ENCODE assay signal across 7 mouse cellular contexts in genomic region chr11:76253145-76253917, GRCm38 (mm10). TPM values are rescaled to one million over a fixed set of nuclear protein-coding genes. Genes with fewer than 3 reads are reported as not detected.
A peak's percentile ranks its signal among the peaks of the same experiment; 100 is the strongest.
DNase-seq lines count a peak whose midpoint lies in the region; ATAC-seq and TF ChIP-seq lines count a peak whose summit lies in the region.

No protein-coding gene starts in this region.

- no peak overlapping the region for H3K9ac ChIP-seq in intestine, embryonic 14.5 days (ENCODE audit: low read length)
- H3K9ac ChIP-seq in midbrain, embryonic 11.5 days (ENCODE audit: low read length) = peak overlapping the region; percentile 5; the same call in 1 of the 2 replicates

- no peaks in the 10 kb centered on the region for H3K27me3 ChIP-seq in intestine, embryonic 14.5 days (replicated peaks; ENCODE audit: control insufficient read depth, insufficient read depth, low read length)
- H3K27me3 ChIP-seq in midbrain, embryonic 11.5 days (ENCODE audit: control insufficient read depth, insufficient read depth, low read length) = no peaks in the 10 kb centered on the region

- intact Hi-C loops in left cerebral cortex, postnatal 10 days (cut with DNase I) = loop anchor here (2.0 kb wide), 1 partner anchor 145 kb away; the partner anchor contains the start of gene Nxn

- no peaks in the 10 kb centered on the region for H3K9me3 ChIP-seq in intestine, embryonic 14.5 days (ENCODE audit: control insufficient read depth, low read length)
- H3K9me3 ChIP-seq in midbrain, embryonic 11.5 days (ENCODE audit: control insufficient read depth, low read length) = no peaks in the 10 kb centered on the region

- peaks cover 35% of the 10 kb centered on the region for H3K36me3 ChIP-seq in intestine, embryonic 14.5 days (ENCODE audit: control insufficient read depth, insufficient read depth, low read length)
- peaks cover 3% of the 10 kb centered on the region; the same call in 1 of the 2 replicates for H3K36me3 ChIP-seq in midbrain, embryonic 11.5 days (ENCODE audit: control insufficient read depth, insufficient read depth, low read length)

- no peak overlapping the region for H3K4me3 ChIP-seq in cortical plate, adult 2 months (ENCODE audit: insufficient read depth, low read length)
- no peak overlapping the region for H3K4me3 ChIP-seq in intestine, embryonic 14.5 days (ENCODE audit: low read depth, low read length)
- no peak overlapping the region for H3K4me3 ChIP-seq in midbrain, embryonic 11.5 days (ENCODE audit: low read depth, low read length)

- H3K4me1 ChIP-seq in cortical plate, adult 2 months (ENCODE audit: control insufficient read depth, insufficient read depth, low read length) = peaks cover 2% of the 10 kb centered on the region
- H3K4me1 ChIP-seq in intestine, embryonic 14.5 days (replicated peaks; ENCODE audit: control insufficient read depth, insufficient read depth, low read length) = no peaks in the 10 kb centered on the region
- H3K4me1 ChIP-seq in midbrain, embryonic 11.5 days (ENCODE audit: control insufficient read depth, insufficient read depth, low read length) = peaks cover 7% of the 10 kb centered on the region

- peak; percentile 89 for TF ChIP-seq CTCF in cortical plate, adult 2 months (IDR thresholded peaks at IDR 0.05; ENCODE audit: extremely low read depth, insufficient read depth, low read length)

- no peak overlapping the region for H3K27ac ChIP-seq in cortical plate, adult 2 months (ENCODE audit: insufficient read depth, low read length)
- H3K27ac ChIP-seq in intestine, embryonic 14.5 days (ENCODE audit: low read depth) = peak overlapping the region; percentile 36; the same call in 1 of the 2 replicates
- peak overlapping the region; percentile 44 for H3K27ac ChIP-seq in midbrain, embryonic 11.5 days (ENCODE audit: low read depth, low read length)

- WGBS in intestine, embryonic 14.5 days = 52% methylated on average over 5 of the region's 5 CpGs
- 52% methylated on average over 5 of the region's 5 CpGs for WGBS in midbrain, embryonic 11.5 days

- ATAC-seq in activated CD4-positive, CD25-positive, alpha-beta regulatory T cell, adult 4 months = peak; percentile 90
- peak; percentile 78; the same call in 1 of the 2 replicates for ATAC-seq in intestine, embryonic 14.5 days (replicated peaks; ENCODE audit: low FRiP score, low TSS enrichment, low read depth)
- peak; percentile 76 for ATAC-seq in midbrain, embryonic 11.5 days (ENCODE audit: low FRiP score)

- DNase-seq in gastrocnemius, postnatal 10 days = peak; percentile 88
- DNase-seq in intestine, embryonic 14.5 days (ENCODE audit: low spot score) = peak; percentile 97
- DNase-seq in left cerebral cortex, postnatal 10 days (ENCODE audit: extremely low spot score in 1 of 2, low spot score in 2 of 2) = peak; percentile 78 to 86
- DNase-seq in midbrain, embryonic 11.5 days (ENCODE audit: low spot score, missing footprints) = peak; percentile 98
- DNase-seq in right cerebral cortex, postnatal 36 days (ENCODE audit: low spot score in 2 of 2) = peak; percentile 67 to 77

- no peak for TF ChIP-seq POLR2A in cortical plate, adult 2 months (IDR thresholded peaks at IDR 0.05; ENCODE audit: extremely low read depth, insufficient read depth, low read length)

- no peak overlapping the region for H3K4me2 ChIP-seq in intestine, embryonic 14.5 days (ENCODE audit: low read length)
- H3K4me2 ChIP-seq in midbrain, embryonic 11.5 days = no peak overlapping the region

RNA-seq across cellular contexts. Expression of gene Glod4, which starts 9.8 kb away (rescaled TPM):
- 10 to 100 TPM; 82.6 to 96.9 TPM for polyA plus RNA-seq in activated CD4-positive, CD25-positive, alpha-beta regulatory T cell, adult 4 months (2017; shearing (Covaris generic))
- 38.6 and 41.7 TPM in 2 replicates for polyA plus RNA-seq in cortical plate, adult 2 months (2012; rRNA removed)
- total RNA-seq in gastrocnemius, postnatal 10 days (2021) = 10 to 100 TPM; 34.3 to 46.2 TPM
- 147 and 161 TPM in 2 replicates for polyA plus RNA-seq in intestine, embryonic 14.5 days (2014; fragmentation: Nextera tagmentation; extraction: Ambion mirVana)
- 10 to 100 TPM; 47.9 to 53.8 TPM for total RNA-seq in left cerebral cortex, postnatal 10 days (2021)
- polyA plus RNA-seq in midbrain, embryonic 11.5 days (2014; fragmentation: Nextera tagmentation; extraction: Ambion mirVana) = 131 and 138 TPM in 2 replicates

RNA-seq across cellular contexts. Expression of gene Mrm3, which starts 9.8 kb away (rescaled TPM):
- polyA plus RNA-seq in activated CD4-positive, CD25-positive, alpha-beta regulatory T cell, adult 4 months (2017; shearing (Covaris generic)) = 10 to 100 TPM in 1 of 2 experiments, 1 to 10 TPM in 1; 9.3 to 14.0 TPM
- 15.0 and 17.0 TPM in 2 replicates for polyA plus RNA-seq in cortical plate, adult 2 months (2012; rRNA removed)
- 10 to 100 TPM; 12.8 to 13.2 TPM for total RNA-seq in gastrocnemius, postnatal 10 days (2021)
- 29.6 and 29.9 TPM in 2 replicates for polyA plus RNA-seq in intestine, embryonic 14.5 days (2014; fragmentation: Nextera tagmentation; extraction: Ambion mirVana)
- 10 to 100 TPM; 17.4 to 17.6 TPM for total RNA-seq in left cerebral cortex, postnatal 10 days (2021)
- polyA plus RNA-seq in midbrain, embryonic 11.5 days (2014; fragmentation: Nextera tagmentation; extraction: Ambion mirVana) = 19.5 and 20.1 TPM in 2 replicates

RNA-seq across cellular contexts. Expression of gene Gemin4, which starts 35.9 kb away (rescaled TPM):
- 10 to 100 TPM in 1 of 2 experiments, 1 to 10 TPM in 1; 7.0 to 13.4 TPM for polyA plus RNA-seq in activated CD4-positive, CD25-positive, alpha-beta regulatory T cell, adult 4 months (2017; shearing (Covaris generic))
- 5.8 and 6.6 TPM in 2 replicates for polyA plus RNA-seq in cortical plate, adult 2 months (2012; rRNA removed)
- total RNA-seq in gastrocnemius, postnatal 10 days (2021) = 1 to 10 TPM; 3.0 to 5.0 TPM
- polyA plus RNA-seq in intestine, embryonic 14.5 days (2014; fragmentation: Nextera tagmentation; extraction: Ambion mirVana) = 37.5 and 42.9 TPM in 2 replicates
- total RNA-seq in left cerebral cortex, postnatal 10 days (2021) = 10 to 100 TPM in 1 of 2 experiments, 1 to 10 TPM in 1; 6.9 to 10.4 TPM
- 31.1 and 42.8 TPM in 2 replicates for polyA plus RNA-seq in midbrain, embryonic 11.5 days (2014; fragmentation: Nextera tagmentation; extraction: Ambion mirVana)

RNA-seq across cellular contexts. Expression of gene Dbil5, which starts 35.9 kb away (rescaled TPM):
- polyA plus RNA-seq in activated CD4-positive, CD25-positive, alpha-beta regulatory T cell, adult 4 months (2017; shearing (Covaris generic)) = not detected
- 1.9 and 2.2 TPM in 2 replicates for polyA plus RNA-seq in cortical plate, adult 2 months (2012; rRNA removed)
- not detected for total RNA-seq in gastrocnemius, postnatal 10 days (2021)
- polyA plus RNA-seq in intestine, embryonic 14.5 days (2014; fragmentation: Nextera tagmentation; extraction: Ambion mirVana) = 1.2 and 2.0 TPM in 2 replicates
- under 1 TPM; 0.64 to 0.67 TPM for total RNA-seq in left cerebral cortex, postnatal 10 days (2021)
- 0.34 and 0.40 TPM in 2 replicates for polyA plus RNA-seq in midbrain, embryonic 11.5 days (2014; fragmentation: Nextera tagmentation; extraction: Ambion mirVana)
